Mouse (Mus musculus): ENCODE measurements around the gene Cep19.

- TF ChIP-seq CTCF (IDR thresholded peaks at IDR 0.05; ENCODE audit: low read depth, low read length) = no peak
- no peak for TF ChIP-seq GATA1 (IDR thresholded peaks at IDR 0.05; ENCODE audit: borderline replicate concordance, low read length)
- TF ChIP-seq GATA2 (IDR thresholded peaks at IDR 0.05; ENCODE audit: borderline replicate concordance, low read depth, low read length) = no peak
- TF ChIP-seq TAL1 (conservative IDR thresholded peaks at IDR 0.05; ENCODE audit: low read depth, low read length) = no peak
These were observed 48.1 kb downstream of the Cep19 start for GRCm38 (mm10) chr16:32147589-32148207.
